Mouse (Mus musculus): Measurements from ENCODE around the gene Src.

DNA sequence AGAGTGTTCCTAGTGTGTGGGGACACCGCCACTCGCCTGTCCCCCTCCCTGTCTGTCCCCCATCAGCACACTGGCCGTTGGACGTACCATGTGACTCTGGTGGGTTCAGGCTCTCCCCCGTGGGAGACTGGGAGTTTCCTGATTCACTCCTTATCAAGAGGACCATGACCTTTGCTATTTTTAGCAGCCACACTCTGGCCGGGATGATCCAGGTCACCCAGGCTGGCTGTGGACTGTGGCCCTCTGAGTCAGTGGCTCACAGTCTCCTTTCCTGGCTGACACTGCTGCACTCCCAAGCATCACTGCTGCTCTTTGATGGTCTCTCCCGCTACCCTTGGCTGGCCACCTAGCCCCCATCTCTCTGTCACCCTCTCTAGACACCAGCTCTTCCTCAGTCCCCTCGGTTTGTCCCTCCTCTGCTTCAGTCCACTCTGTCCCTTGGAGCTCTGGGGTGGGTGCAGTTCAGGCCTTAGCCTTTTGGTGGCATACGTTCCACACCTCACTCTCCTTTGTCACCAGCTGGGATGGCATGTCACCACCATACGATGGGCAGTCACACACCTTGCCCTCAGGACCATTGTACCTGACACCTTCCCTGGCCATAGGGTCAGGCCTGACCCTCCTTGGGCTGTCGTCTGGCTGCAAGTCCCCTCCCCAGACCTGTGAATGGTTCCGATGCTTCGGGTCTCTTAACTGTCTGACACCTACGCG lies 61.8 kb downstream of the Src start:
- TF ChIP-seq POLR2A (IDR thresholded peaks at IDR 0.05; ENCODE audit: low read depth, low read length) (no peak), CTCF (conservative IDR thresholded peaks at IDR 0.05; ENCODE audit: insufficient read depth, insufficient read length, low read depth, low read length) (peak; percentile 92)

All from kidney, adult 2 months (tissue).